Mouse (Mus musculus) heart, postnatal 14 days (tissue): ENCODE results near the gene Anks1b. TPM values are rescaled to one million over a fixed set of nuclear protein-coding genes. Genes with fewer than 3 reads are reported as not detected.

ENCODE experiments used
- DNase-seq, 2 experiments: peaks; one replicate each; pipeline ENCODE4 v3.0.0; 2021 to 2022
- intact Hi-C: fragments of 180-260 bp; cut with DNase I; formaldehyde crosslinking; loops from one replicate; pipeline ENCODE4 v1.15.1; 2025
- total RNA-seq, 2 experiments: library from RNA; stranded (reverse); gene quantifications; 2 replicates each; pipeline ENCODE4 v1.2.3; 2021

Anks1b gene
- total RNA-seq, 2 experiments from 2014 or later = 0.41 to 0.49 TPM

GRCm38 (mm10) chr10:90140947-90141346 lies 267.6 kb downstream of the Anks1b start:
- intact Hi-C loops = no loop called here
- DNase-seq = no peak

DNA sequence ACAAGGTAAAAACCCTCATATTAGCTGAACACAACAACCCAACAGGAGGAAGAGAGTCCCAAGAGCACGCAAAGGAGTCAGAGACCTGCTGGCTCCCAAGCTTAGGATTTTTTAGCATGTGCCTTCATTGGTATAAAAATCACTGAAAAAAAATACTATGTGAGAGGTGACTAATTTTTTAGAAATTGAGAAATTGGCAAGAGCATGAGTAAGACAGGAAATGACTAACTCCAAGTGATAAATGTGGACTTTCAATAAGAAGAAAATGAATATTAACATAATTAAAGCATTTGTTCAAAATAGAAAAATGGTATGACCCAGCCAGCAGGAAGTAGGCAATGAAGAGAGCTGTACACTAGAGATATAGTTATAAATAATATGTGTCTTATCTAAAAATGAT lies 271.1 kb downstream of the Anks1b start:
- intact Hi-C loops = no loop called here
- no peak for DNase-seq

DNA sequence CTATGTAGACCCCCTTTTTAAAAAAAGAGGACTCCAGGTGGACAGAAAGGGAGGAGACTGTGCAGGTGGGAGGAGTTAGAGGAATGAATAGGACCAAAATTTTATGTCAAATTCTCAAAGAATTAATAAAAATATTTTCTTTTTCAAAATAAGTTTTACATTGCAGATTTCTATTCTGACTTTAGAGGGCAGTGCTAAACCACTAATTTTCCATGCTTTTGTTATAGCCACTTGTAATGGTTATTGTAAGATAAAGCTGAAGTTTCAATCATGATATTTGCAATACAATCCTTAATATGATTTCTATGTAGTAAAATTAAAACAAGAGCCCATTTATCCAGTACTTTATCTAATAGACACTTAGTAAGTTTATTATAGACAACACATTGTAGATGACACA lies 278.2 kb downstream of the Anks1b start:
- intact Hi-C loops = loop anchor here (5.0 to 10.0 kb wide), 2 partner anchors 541 to 883 kb away; no protein-coding TSS in a partner anchor
- DNase-seq = no peak

DNA sequence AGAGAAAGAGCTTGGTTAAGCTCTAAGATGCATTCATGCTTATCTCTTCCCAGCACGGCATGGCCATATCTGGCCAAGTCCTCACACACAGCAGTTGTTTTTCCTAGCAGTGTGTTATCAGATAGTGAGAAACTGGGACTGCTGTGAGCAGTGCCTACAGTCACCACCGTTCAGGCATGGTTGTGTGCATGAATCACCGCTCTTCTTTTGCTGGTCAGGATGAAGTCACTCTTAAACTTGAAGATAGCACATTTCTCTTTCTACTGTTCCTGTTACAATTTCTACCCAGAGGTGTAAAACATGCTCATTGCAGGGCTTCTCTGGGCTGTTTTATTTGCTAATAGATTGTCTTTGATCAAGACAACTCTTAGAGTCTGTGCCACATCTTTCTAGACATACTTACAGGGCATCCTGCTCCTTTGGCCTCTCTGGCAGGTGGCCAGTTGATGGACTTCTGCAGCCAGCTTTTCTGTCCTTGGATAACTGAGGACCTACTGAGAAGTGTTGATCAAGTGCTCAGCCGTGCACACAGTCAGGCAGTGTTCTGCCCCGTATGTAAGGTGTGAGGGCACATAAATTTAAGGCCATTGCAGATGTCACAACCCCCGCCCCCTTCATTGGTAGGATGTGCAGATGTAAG lies 296.8 kb downstream of the Anks1b start:
- no peak for DNase-seq
- intact Hi-C loops = no loop called here

DNA sequence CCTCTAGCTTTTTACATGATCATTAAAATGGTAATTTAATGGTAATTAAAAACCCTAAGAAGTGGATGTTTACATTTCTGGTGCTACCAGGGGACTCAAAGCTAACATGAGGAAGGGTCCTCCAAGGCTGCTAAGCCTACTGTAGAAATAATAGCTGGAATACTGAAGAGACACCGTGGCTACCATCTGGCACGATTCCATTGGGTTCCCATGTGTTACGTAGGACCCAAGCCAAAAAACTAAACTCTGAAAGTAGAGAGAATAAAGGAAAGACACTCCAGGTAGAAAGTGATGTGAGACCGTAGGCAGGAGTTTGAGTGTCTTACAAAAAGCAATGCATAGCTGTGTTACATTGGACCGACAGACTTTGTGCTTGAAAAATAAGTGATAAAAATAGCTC lies 317.1 kb downstream of the Anks1b start:
- intact Hi-C loops = no loop called here
- no peak for DNase-seq

- DNase-seq = no peak
- intact Hi-C loops = no loop called here
Observed at GRCm38 (mm10) chr10:90196936-90197335, 323.6 kb downstream of the Anks1b start.

- no peak for DNase-seq
- intact Hi-C loops = no loop called here
Observed at GRCm38 (mm10) chr10:90210044-90210443, 336.7 kb downstream of the Anks1b start.

GRCm38 (mm10) chr10:90220470-90220869 lies 347.2 kb downstream of the Anks1b start:
- intact Hi-C loops = no loop called here
- no peak for DNase-seq

GRCm38 (mm10) chr10:90222793-90223495 lies 349.6 kb downstream of the Anks1b start:
- DNase-seq = no peak
- intact Hi-C loops = no loop called here

GRCm38 (mm10) chr10:90235273-90235672 lies 362.0 kb downstream of the Anks1b start:
- DNase-seq = no peak
- intact Hi-C loops = loop anchor here (10.0 kb wide), 2 partner anchors 460 to 1840 kb away; no protein-coding TSS in a partner anchor

- no peak for DNase-seq
- intact Hi-C loops = loop anchor here (10.0 kb wide), 2 partner anchors 458 to 1842 kb away; no protein-coding TSS in a partner anchor
Observed at GRCm38 (mm10) chr10:90237290-90237689, 364.0 kb downstream of the Anks1b start.

- intact Hi-C loops = no loop called here
- no peak for DNase-seq
Observed at GRCm38 (mm10) chr10:90258944-90259714, 385.8 kb downstream of the Anks1b start.

DNA sequence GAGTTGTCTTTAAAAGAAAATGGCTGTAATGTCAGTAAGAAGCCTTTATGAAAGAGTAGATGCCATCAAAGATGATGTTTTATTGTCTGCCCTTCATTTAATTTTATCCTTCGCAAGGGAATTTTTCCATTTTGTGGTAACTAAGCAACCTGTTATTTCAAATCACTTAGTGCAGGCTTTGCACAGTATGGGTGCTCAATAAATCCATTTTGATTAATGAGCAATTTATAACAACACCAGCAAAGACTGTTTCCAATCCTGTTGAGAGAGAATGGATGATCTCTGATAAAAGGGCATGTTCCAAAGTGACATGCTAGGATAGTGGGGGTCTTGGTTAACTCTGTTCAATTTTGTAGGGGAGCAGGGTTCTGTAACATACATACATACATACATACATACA lies 398.0 kb downstream of the Anks1b start:
- no peak for DNase-seq
- intact Hi-C loops = no loop called here

DNA sequence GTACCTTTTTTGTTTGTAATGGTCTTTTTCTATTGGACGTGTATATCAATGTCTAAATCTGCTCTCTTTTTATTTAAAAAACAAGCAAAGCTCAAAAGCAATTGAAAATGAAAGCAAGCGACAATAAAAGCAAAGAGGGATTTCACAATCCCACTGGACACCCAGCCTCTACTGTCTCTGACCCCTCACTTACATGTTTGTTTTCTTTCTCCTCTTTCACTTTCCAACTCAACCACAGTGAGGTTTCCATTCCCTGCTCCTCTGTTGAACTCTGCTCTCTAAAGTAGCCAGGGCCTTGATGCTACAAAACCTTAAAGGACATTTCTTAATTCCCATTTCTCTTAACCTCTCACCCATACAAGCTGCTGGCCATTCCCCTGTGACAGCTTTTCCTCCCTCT lies 400.0 kb downstream of the Anks1b start:
- DNase-seq = no peak
- intact Hi-C loops = no loop called here

GRCm38 (mm10) chr10:90286589-90286988 lies 413.3 kb downstream of the Anks1b start:
- intact Hi-C loops = no loop called here
- no peak for DNase-seq

DNA sequence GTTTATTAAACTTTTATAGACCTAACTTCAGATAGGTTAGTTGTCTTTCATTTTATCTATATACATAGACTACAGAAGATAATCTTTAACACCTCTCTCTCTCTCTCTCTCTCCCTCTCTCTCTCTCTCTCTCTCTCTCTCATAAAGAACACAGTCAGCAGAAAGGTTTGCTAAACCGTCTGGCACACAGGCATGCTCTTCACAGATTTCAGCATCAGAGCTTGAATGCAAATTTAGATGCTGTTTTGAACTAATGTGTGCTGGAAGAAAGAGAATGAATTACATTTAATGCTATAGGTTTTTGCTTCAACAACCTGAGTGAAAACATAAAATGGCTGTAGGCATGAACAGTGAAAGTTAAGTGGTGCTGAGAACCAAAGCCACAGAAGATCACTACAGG lies 429.9 kb downstream of the Anks1b start:
- DNase-seq = no peak
- intact Hi-C loops = no loop called here

DNA sequence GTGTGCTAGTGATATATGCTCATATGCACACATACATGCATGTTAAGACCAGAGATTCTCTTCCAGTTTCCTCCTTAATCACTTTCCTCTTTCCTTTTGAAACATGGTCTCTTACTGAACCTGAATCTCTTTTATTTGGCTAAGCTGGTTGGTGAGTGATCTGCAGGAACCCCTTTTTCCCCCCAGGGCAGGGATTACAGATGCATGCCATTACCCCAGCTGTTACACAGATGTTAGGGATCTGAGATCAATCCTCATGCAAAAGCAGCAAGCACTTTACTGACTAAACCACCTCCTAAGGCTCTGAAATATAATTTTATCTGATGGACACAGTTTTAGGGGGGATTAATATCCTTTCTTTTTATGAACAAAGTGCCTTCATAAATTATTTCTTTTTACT lies 432.8 kb downstream of the Anks1b start:
- DNase-seq = no peak
- intact Hi-C loops = no loop called here

- intact Hi-C loops = no loop called here
- no peak for DNase-seq
Observed at GRCm38 (mm10) chr10:90307931-90308555, 434.7 kb downstream of the Anks1b start.

DNA sequence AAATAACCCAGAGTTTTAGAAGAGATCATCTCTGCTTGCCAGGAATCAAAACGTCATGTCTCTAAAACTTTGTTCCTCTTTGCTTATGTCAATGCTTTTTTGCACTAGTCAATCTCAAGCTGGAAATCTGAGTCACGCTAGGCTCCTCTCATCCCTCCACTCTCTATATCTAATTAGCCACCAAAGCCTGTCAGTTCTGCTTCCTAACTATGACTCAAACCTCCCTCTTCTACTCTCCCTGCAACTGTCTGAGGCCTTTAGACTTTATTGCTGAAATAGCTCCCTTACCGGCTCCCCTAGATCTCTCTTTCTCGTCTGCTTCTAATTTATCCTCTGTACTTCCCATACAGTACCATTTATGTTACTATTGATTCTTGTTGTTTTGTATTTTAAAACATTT lies 456.5 kb downstream of the Anks1b start:
- intact Hi-C loops = no loop called here
- DNase-seq = no peak

GRCm38 (mm10) chr10:90345394-90345793 lies 472.1 kb downstream of the Anks1b start:
- DNase-seq = no peak
- intact Hi-C loops = no loop called here

GRCm38 (mm10) chr10:90356258-90356657 lies 482.9 kb downstream of the Anks1b start:
- intact Hi-C loops = no loop called here
- DNase-seq = no peak
